Mouse (Mus musculus): Measurements from ENCODE around the gene Nrarp.

DNA sequence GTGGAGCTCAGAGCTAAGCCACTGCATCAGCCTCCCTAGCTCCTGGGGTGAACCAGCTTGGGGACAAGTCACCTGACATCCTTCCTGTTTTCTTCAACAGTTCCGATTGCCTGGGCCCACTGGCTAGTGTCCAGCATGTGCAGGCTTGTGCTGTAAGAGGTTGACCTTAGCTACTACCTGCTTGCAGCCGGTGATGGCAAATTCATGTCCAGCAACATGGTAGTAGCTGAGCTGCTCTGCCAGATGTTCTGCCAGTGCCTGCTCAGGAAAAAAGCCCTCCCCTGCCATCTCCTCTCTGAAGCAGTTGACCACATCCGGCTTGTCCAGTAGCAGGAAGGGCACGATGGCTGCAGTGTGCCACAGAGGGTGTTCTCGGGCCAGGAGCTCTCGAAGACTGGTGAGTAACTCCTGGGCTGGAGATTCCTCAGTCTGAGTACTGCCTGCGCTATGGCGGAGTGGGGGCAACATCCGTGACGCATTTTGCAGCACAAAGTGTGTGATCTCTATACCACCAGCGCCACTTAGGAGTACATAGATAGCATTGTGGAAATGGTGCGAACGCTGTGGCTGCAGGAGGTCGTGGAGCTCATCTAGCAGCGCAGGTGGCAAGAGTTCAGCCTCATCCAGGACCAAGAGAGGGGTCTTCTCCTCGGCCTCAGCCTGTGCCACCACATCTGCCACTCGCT lies 14.1 kb downstream of the Nrarp start:
- no peak for TF ChIP-seq POLR2A (IDR thresholded peaks at IDR 0.05; ENCODE audit: borderline replicate concordance, extremely low read depth, insufficient read depth, insufficient read length, poor library complexity, severe bottlenecking)
- TF ChIP-seq CTCF (IDR thresholded peaks at IDR 0.05; ENCODE audit: borderline replicate concordance, extremely low read depth, insufficient read depth, insufficient read length), result no peak
